Mouse (Mus musculus) heart, embryonic 13.5 days (tissue): ENCODE results near the gene Plpp3. TPM values are rescaled to one million over a fixed set of nuclear protein-coding genes. Genes with fewer than 3 reads are reported as not detected.

ENCODE experiments used
- ATAC-seq: fragments of 200-750 bp; cut with Nextera tagmentation; 2 replicates; pipeline ENCODE4 v1.8.0; 2017; ENCODE audit warnings: moderate TSS enrichment; ENCODE audit not compliant: insufficient number of reproducible peaks, low FRiP score, low TSS enrichment; ENCODE audit errors: extremely low read depth
- H3K27ac ChIP-seq: fragments of 300-500 bp; sonication (generic); replicated peaks from 2 replicates; pipeline ENCODE4 v1.5.1; 2015; ENCODE audit warnings: moderate library complexity, mild to moderate bottlenecking, inconsistent platforms
- H3K27me3 ChIP-seq: fragments of 300-500 bp; sonication (generic); replicated peaks from 2 replicates; pipeline ENCODE4 v1.6.1; 2015; ENCODE audit warnings: mild to moderate bottlenecking, inconsistent platforms
- H3K36me3 ChIP-seq: fragments of 300-500 bp; sonication (generic); 2 replicates; pipeline ENCODE4 v1.6.1; 2015; ENCODE audit warnings: mild to moderate bottlenecking, inconsistent platforms
- H3K4me1 ChIP-seq: fragments of 300-500 bp; sonication (generic); 2 replicates; pipeline ENCODE4 v1.6.1; 2015; ENCODE audit warnings: inconsistent platforms
- H3K4me2 ChIP-seq: fragments of 300-500 bp; sonication (generic); 2 replicates; pipeline ENCODE4 v1.6.1; 2015; ENCODE audit warnings: inconsistent platforms, mild to moderate bottlenecking, moderate library complexity
- H3K4me3 ChIP-seq: fragments of 300-500 bp; sonication (generic); 2 replicates; pipeline ENCODE4 v1.5.1; 2015; ENCODE audit warnings: moderate library complexity, mild to moderate bottlenecking, inconsistent platforms
- H3K9ac ChIP-seq: fragments of 300-500 bp; sonication (generic); 2 replicates; pipeline ENCODE4 v1.6.1; 2015; ENCODE audit warnings: inconsistent platforms, mild to moderate bottlenecking, moderate library complexity
- H3K9me3 ChIP-seq: fragments of 300-500 bp; sonication (generic); 2 replicates; pipeline ENCODE4 v1.6.1; 2016; ENCODE audit warnings: inconsistent platforms
- WGBS: fragments of 180-500 bp; shearing (Covaris S2); methylation state at CpG from one replicate; pipeline ENCODE4 v1.1.7; 2015; ENCODE audit warnings: mixed read lengths; 5-methylcytosine and 5-hydroxymethylcytosine counted together
- polyA plus RNA-seq: library from polyadenylated mRNA; unstranded; fragments of >200 nt; fragmentation: Nextera tagmentation; extraction: Ambion mirVana; gene quantifications from 2 replicates; pipeline ENCODE4 v1.2.1, GENCODE M21; 2015

Plpp3 gene
- polyA plus RNA-seq, 1 experiment from 2014 or later = 31.2 TPM

DNA sequence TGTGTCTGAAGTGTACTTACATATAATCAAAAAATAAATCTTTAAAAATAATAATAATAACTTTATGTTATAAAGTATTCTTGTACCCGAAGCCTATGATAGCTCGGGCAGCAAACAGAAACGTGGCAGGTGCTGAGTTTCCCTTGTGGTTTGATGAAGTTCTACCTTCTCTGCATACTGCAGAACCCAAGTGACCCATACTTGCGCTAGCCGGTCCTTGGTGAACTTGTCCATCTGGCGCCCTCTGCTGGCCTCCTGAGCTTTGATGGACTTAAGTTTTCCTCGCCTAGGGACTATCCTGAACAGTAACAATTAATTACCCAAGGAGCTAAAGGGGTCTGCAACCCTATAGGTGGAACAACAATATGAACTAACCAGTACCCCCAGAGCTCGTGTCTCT, 34.7 kb upstream of the Plpp3 start:
- Histone ChIP-seq H3K27ac (no peak overlapping the region), H3K9me3 (no peaks in the 10 kb centered on the region), H3K4me3 (no peak overlapping the region), H3K27me3 (no peaks in the 10 kb centered on the region), H3K9ac (no peak overlapping the region), H3K36me3 (no peaks in the 10 kb centered on the region), H3K4me1 (peaks cover 23% of the 10 kb centered on the region), H3K4me2 (no peak overlapping the region)
- ATAC-seq = no peak
- WGBS = 38% methylated on average over 8 of the region's 8 CpGs

GRCm38 (mm10) chr4:105129212-105129611, 27.9 kb upstream of the Plpp3 start:
- 72% methylated on average over 7 of the region's 7 CpGs for WGBS
- Histone ChIP-seq H3K27me3 (no peaks in the 10 kb centered on the region), H3K27ac (no peak overlapping the region), H3K9me3 (no peaks in the 10 kb centered on the region), H3K36me3 (no peaks in the 10 kb centered on the region), H3K4me3 (no peak overlapping the region), H3K9ac (no peak overlapping the region), H3K4me2 (no peak overlapping the region), H3K4me1 (peaks cover 19% of the 10 kb centered on the region)
- no peak for ATAC-seq

DNA sequence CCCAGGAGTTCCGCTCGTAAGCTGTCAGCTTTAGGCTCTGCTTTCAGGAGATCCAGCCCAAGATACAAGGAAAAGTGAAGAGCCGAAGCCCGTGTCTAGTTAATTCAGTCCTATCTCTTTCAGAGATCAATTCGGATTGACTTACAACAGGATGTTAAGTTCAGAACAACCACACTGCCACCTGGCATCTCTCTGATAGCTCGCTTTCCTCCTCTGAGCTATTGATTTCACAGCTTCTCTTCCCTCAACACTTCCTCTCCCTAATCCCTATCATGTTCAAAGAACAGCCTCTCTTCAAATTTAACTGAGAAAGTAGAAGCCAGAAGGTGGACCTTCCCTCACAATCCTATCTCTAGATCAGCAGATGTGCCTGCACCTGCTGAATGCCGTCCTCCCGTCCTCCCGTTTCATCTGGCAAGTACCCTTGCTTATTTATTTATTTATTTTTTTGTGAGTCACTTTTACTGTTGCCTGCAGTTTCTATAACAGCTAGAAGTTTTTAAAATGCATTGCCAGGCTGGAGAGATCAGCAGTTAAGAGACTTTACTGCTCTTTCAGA, 25.3 kb upstream of the Plpp3 start:
- Histone ChIP-seq H3K9ac (no peak overlapping the region), H3K36me3 (no peaks in the 10 kb centered on the region), H3K27me3 (no peaks in the 10 kb centered on the region), H3K4me2 (no peak overlapping the region), H3K4me3 (no peak overlapping the region), H3K4me1 (peaks cover 11% of the 10 kb centered on the region), H3K9me3 (no peaks in the 10 kb centered on the region), H3K27ac (no peak overlapping the region)
- 68% methylated on average over 9 of the region's 9 CpGs for WGBS
- no peak for ATAC-seq

DNA sequence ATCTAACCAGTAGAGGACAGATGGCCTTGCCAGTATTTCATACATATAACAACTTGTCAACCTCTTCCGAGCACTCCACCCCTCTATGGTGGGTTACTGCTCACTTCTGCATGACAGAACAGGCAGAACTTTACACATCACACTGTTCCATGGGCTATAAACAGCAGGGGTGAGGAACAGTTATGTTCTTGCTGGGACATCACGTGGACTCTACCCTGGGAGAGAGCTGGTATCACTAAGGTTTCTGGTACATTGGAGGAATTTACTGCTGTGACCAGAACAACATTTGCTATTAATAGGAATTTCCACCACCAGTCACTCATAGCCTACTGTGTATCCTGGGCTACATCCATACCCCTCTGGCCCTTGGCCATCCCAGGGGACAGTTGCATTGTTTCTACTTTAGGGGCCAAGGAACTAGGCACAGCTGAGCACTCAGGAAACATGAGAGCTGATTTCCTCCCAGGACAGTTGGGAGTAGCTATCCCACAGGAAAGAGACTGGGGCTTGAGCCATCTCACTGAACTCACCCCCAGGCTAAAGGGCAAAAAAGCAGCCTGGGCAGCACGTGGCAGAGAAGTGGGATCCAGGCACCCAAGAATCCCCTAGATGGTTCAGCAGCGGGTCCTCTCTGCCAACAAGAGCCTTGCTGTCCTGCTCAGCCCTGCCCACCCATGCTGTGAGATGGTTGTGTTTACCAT, 23.6 kb upstream of the Plpp3 start:
- no peak overlapping the region for H3K4me3 ChIP-seq
- H3K36me3 ChIP-seq = no peaks in the 10 kb centered on the region
- H3K27me3 ChIP-seq = no peaks in the 10 kb centered on the region
- no peak overlapping the region for H3K27ac ChIP-seq
- peaks cover 11% of the 10 kb centered on the region for H3K4me1 ChIP-seq
- no peak for ATAC-seq
- H3K9ac ChIP-seq = no peak overlapping the region
- 74% methylated on average over 4 of the region's 4 CpGs for WGBS
- no peak overlapping the region for H3K4me2 ChIP-seq
- no peaks in the 10 kb centered on the region for H3K9me3 ChIP-seq

GRCm38 (mm10) chr4:105149492-105149891, 7.7 kb upstream of the Plpp3 start:
- Histone ChIP-seq H3K9me3 (peaks cover 3% of the 10 kb centered on the region; the same call in 1 of the 2 replicates), H3K4me3 (no peak overlapping the region), H3K4me1 (no peaks in the 10 kb centered on the region), H3K9ac (no peak overlapping the region), H3K36me3 (no peaks in the 10 kb centered on the region), H3K4me2 (no peak overlapping the region), H3K27me3 (0 out of 2 replicates have a peak, but pooled peaks cover under 1% of the 10 kb centered on the region), H3K27ac (no peak overlapping the region)
- 81% methylated on average over 7 of the region's 7 CpGs for WGBS
- no peak for ATAC-seq

- 40% methylated on average over 14 of the region's 14 CpGs for WGBS
Observed at GRCm38 (mm10) chr4:105151911-105152690, 5.0 kb upstream of the Plpp3 start.

DNA sequence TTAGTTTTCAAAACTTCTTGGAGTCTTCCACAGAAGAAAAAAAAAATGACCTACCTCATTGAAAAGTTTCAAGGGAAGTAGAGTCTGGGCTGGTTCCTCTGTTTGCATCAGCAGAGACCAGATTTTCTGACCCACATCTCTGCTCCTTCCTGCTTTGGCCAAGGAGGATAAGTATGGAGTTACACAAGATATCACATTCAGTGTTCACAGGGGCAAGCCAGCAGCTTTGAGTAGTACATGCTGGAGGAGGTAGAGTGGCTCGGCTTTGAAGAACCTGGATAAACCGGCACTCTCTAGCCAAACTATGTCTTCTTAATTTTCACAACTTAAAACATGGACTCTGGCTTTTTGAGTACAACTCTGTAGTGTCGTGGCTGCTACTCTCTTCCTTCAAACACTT, 3.9 kb upstream of the Plpp3 start:
- H3K27me3 ChIP-seq = peaks cover 7% of the 10 kb centered on the region; the same call in 1 of the 2 replicates
- ATAC-seq = no peak
- H3K4me3 ChIP-seq = no peak overlapping the region
- no peaks in the 10 kb centered on the region for H3K9me3 ChIP-seq
- 67% methylated on average over 3 of the region's 3 CpGs for WGBS
- no peak overlapping the region for H3K9ac ChIP-seq
- no peaks in the 10 kb centered on the region for H3K4me1 ChIP-seq
- H3K4me2 ChIP-seq = no peak overlapping the region
- H3K27ac ChIP-seq = no peak overlapping the region
- H3K36me3 ChIP-seq = no peaks in the 10 kb centered on the region

More at GRCm38 (mm10) chr4:105151911-105152690, 5.0 kb upstream of the Plpp3 start:
- H3K27ac ChIP-seq = no peak overlapping the region
- H3K4me3 ChIP-seq = no peak overlapping the region
- H3K36me3 ChIP-seq = no peaks in the 10 kb centered on the region
- no peaks in the 10 kb centered on the region for H3K9me3 ChIP-seq
- ATAC-seq = no peak
- no peaks in the 10 kb centered on the region for H3K4me1 ChIP-seq
- H3K9ac ChIP-seq = no peak overlapping the region
- H3K4me2 ChIP-seq = no peak overlapping the region
- H3K27me3 ChIP-seq = peaks cover 7% of the 10 kb centered on the region; the same call in 1 of the 2 replicates

- Histone ChIP-seq H3K9me3 (no peaks in the 10 kb centered on the region), H3K27ac (no peak overlapping the region), H3K27me3 (peaks cover 7% of the 10 kb centered on the region), H3K9ac (no peak overlapping the region), H3K36me3 (peaks cover 7% of the 10 kb centered on the region), H3K4me2 (no peak overlapping the region), H3K4me1 (peaks cover 17% of the 10 kb centered on the region), H3K4me3 (no peak overlapping the region; the same call in 1 of the 2 replicates)
- WGBS = 74% methylated on average over 7 of the region's 7 CpGs
- ATAC-seq = no peak
Observed at GRCm38 (mm10) chr4:105156281-105156680, 866 bp upstream of the Plpp3 start.

DNA sequence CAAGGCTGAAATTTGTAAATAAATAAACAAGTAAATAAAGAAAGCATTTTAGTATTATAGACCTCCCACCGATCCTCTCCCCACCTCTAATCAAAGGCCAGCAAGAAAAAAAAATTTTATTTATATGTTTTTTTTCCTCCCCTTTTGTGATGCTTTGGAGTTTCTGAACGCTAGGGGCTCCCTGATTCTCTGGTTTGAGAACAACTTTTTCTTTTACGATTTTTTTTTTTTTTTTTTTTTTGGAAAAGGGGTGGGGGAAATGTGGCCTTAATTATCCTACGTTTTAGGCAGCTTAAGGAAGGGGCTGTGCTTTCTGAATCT, 232 bp upstream of the Plpp3 start:
- Histone ChIP-seq H3K9ac (peak overlapping the region; percentile 88), H3K27ac (peak overlapping the region; percentile 91), H3K4me1 (peaks cover 17% of the 10 kb centered on the region), H3K9me3 (no peaks in the 10 kb centered on the region), H3K27me3 (peaks cover 7% of the 10 kb centered on the region), H3K4me2 (peak overlapping the region; percentile 84), H3K4me3 (peak overlapping the region; percentile 91), H3K36me3 (peaks cover 13% of the 10 kb centered on the region)
- ATAC-seq = no peak
- WGBS = 2% methylated on average over 4 of the region's 4 CpGs

GRCm38 (mm10) chr4:105158169-105158555, 1.0 kb downstream of the Plpp3 start:
- Histone ChIP-seq H3K27ac (peak overlapping the region; percentile 91), H3K27me3 (peaks cover 7% of the 10 kb centered on the region), H3K9ac (peak overlapping the region; percentile 88), H3K36me3 (peaks cover 18% of the 10 kb centered on the region), H3K4me2 (peak overlapping the region; percentile 84), H3K9me3 (no peaks in the 10 kb centered on the region), H3K4me1 (peaks cover 17% of the 10 kb centered on the region), H3K4me3 (peak overlapping the region; percentile 91)
- peak; percentile 45; the same call in 1 of the 2 replicates for ATAC-seq
- under 1% methylated on average over 26 of the region's 26 CpGs for WGBS

GRCm38 (mm10) chr4:105158651-105159530, 1.7 kb downstream of the Plpp3 start:
- Histone ChIP-seq H3K4me3 (peak overlapping the region; percentile 91), H3K36me3 (peaks cover 18% of the 10 kb centered on the region), H3K27me3 (peaks cover 7% of the 10 kb centered on the region), H3K9me3 (no peaks in the 10 kb centered on the region), H3K4me1 (peaks cover 17% of the 10 kb centered on the region), H3K4me2 (peak overlapping the region; percentile 84), H3K9ac (peak overlapping the region; percentile 88), H3K27ac (peak overlapping the region; percentile 91)
- ATAC-seq = no peak
- WGBS = 4% methylated on average over 18 of the region's 18 CpGs
